In genomic region chr4:101470543-101470942, GRCm38 (mm10) we compare ENCODE assay signal across 13 mouse cellular contexts. TPM values are rescaled to one million over a fixed set of nuclear protein-coding genes. Genes with fewer than 3 reads are reported as not detected.
DNase-seq lines count a peak whose midpoint lies in the region; TF ChIP-seq lines count a peak whose summit lies in the region.
"Had no signal": no experiment of that assay in that cellular context is flagged by ENCODE, and none has a peak within 500 bp of the region (broad histone marks: within the 10 kb centered on the region; RNA-seq: fewer than 3 reads in every experiment).

No protein-coding gene starts in this region.

- TF ChIP-seq RAD21 in MEL (IDR thresholded peaks at IDR 0.05; ENCODE audit: low read depth, low read length): peak; percentile 78

- H3K27ac ChIP-seq in MEL (ENCODE audit: control insufficient read depth, low read depth, low read length): no peak overlapping the region
- H3K27ac ChIP-seq: embryonic facial prominence, embryonic 13.5 days; hindbrain, embryonic 13.5 days; liver, embryonic 15.5 days had no signal

- H3K4me1 ChIP-seq in MEL (ENCODE audit: control insufficient read depth in 1 of 2, insufficient read depth in 2 of 2, low read length in 2 of 2): no peaks in the 10 kb centered on the region
- H3K4me1 ChIP-seq: embryonic facial prominence, embryonic 13.5 days; hindbrain, embryonic 13.5 days; liver, embryonic 15.5 days had no signal

- H3K9me3 ChIP-seq in MEL (replicated peaks; ENCODE audit: insufficient read depth, low read length): no peaks in the 10 kb centered on the region
- H3K9me3 ChIP-seq: embryonic facial prominence, embryonic 13.5 days; hindbrain, embryonic 13.5 days; liver, embryonic 15.5 days had no signal

- no peak for TF ChIP-seq POLR2A in MEL (IDR thresholded peaks at IDR 0.05; ENCODE audit: control insufficient read depth in 1 of 2, insufficient read depth in 1 of 2, low read depth in 1 of 2, low read length in 2 of 2, poor library complexity in 1 of 2)

- H3K79me2 ChIP-seq in MEL (ENCODE audit: control insufficient read depth, insufficient read depth, low read length, poor library complexity): no peaks in the 10 kb centered on the region

- no peak overlapping the region for H3K9ac ChIP-seq in MEL (ENCODE audit: control insufficient read depth, low read depth, low read length, poor library complexity, severe bottlenecking)
- H3K9ac ChIP-seq: embryonic facial prominence, embryonic 13.5 days; hindbrain, embryonic 13.5 days; liver, embryonic 15.5 days had no signal

- no peaks in the 10 kb centered on the region for H3K27me3 ChIP-seq in MEL (ENCODE audit: control insufficient read depth in 1 of 2, insufficient read depth in 2 of 2, low read length in 2 of 2)
- H3K27me3 ChIP-seq: embryonic facial prominence, embryonic 13.5 days; hindbrain, embryonic 13.5 days; liver, embryonic 15.5 days had no signal

- peak; percentile 38 to 76 (median 51) for TF ChIP-seq CTCF in MEL (IDR thresholded peaks at IDR 0.05 in 2 of 3, conservative IDR thresholded peaks at IDR 0.05 in 1 of 3; ENCODE audit: control insufficient read depth in 1 of 3, insufficient read depth in 1 of 3, low read depth in 2 of 3, low read length in 3 of 3, poor library complexity in 1 of 3, severe bottlenecking in 1 of 3)

- H3K36me3 ChIP-seq in MEL (ENCODE audit: control insufficient read depth in 1 of 2, insufficient read depth in 2 of 2, low read length in 2 of 2): no peaks in the 10 kb centered on the region
- H3K36me3 ChIP-seq: embryonic facial prominence, embryonic 13.5 days; hindbrain, embryonic 13.5 days; liver, embryonic 15.5 days had no signal

- DNase-seq in adrenal gland, postnatal 10 days: peak; percentile 9
- DNase-seq in adrenal gland, adult 2 months: no peak
- DNase-seq in layer of hippocampus, adult 9-10 months (ENCODE audit: low spot score): peak; percentile 18
- DNase-seq in layer of hippocampus, postnatal 14 days (ENCODE audit: low spot score in 2 of 2): no peak
- peak; percentile 60 for DNase-seq in MEL (ENCODE audit: low read depth, low spot score)
- peak; percentile 38 for DNase-seq in induced T-regulatory cell, adult 2 months (ENCODE audit: low read depth)
- DNase-seq in spleen, adult 18-20 months: no peak
- no peak for DNase-seq in cerebellum, adult 11 months
- DNase-seq: adrenal gland, postnatal 25 days; B cell, adult 2 months had no signal

- H3K4me3 ChIP-seq in MEL (ENCODE audit: control insufficient read depth in 1 of 2, insufficient read depth in 1 of 2, low read depth in 2 of 2, low read length in 2 of 2): no peak overlapping the region
- H3K4me3 ChIP-seq: embryonic facial prominence, embryonic 13.5 days; hindbrain, embryonic 13.5 days; liver, embryonic 15.5 days had no signal

- TF ChIP-seq EP300 in MEL (IDR thresholded peaks at IDR 0.05; ENCODE audit: low read depth in 1 of 2, low read length in 2 of 2): no peak

TF ChIP-seq in MEL, 35 proteins besides CTCF, POLR2A, EP300 and RAD21:
- TF ChIP-seq SMC3 (IDR thresholded peaks at IDR 0.05; ENCODE audit: low read depth, low read length): peak; percentile 87
- TF ChIP-seq UBTF (IDR thresholded peaks at IDR 0.05; ENCODE audit: borderline replicate concordance, insufficient read depth, low read depth, low read length): no peak
- TF ChIP-seq ZC3H11A (IDR thresholded peaks at IDR 0.05; ENCODE audit: low read depth, low read length): peak; percentile 64
- TF ChIP-seq USF2 (IDR thresholded peaks at IDR 0.05; ENCODE audit: borderline replicate concordance in 1 of 2, insufficient read depth in 1 of 2, low read depth in 1 of 2, low read length in 2 of 2): no peak

RNA-seq across cellular contexts. Expression of gene Dnajc6, which starts 25.9 kb away (rescaled TPM):
- 1 to 10 TPM; 7.3 to 9.1 TPM for total RNA-seq in adrenal gland, postnatal 10 days (2021)
- total RNA-seq in adrenal gland, adult 2 months (2021): 1 to 10 TPM; 3.3 to 6.1 TPM
- polyA plus RNA-seq in adrenal gland, adult 2 months (2012; rRNA removed): 0.91 and 1.3 TPM in 2 replicates
- total RNA-seq in layer of hippocampus, postnatal 14 days (2021): 100 to 1,000 TPM; 318 to 332 TPM
- 20.2 and 26.4 TPM in 2 replicates for total RNA-seq in MEL (2012; rRNA removed)
- polyA plus RNA-seq in MEL (2012; ENCODE audit: insufficient read depth in 1 of 2, insufficient read length in 2 of 2, low read depth in 1 of 2, low replicate concordance in 2 of 2, missing spikeins in 1 of 2): 10 to 100 TPM in 1 of 2 experiments, not detected in 1; 15.0 TPM

RNA-seq across cellular contexts. Expression of gene Ak4, which starts 51.5 kb away (rescaled TPM):
- total RNA-seq in adrenal gland, postnatal 10 days (2021): 10 to 100 TPM; 10.2 to 26.9 TPM
- total RNA-seq in adrenal gland, adult 2 months (2021): 1 to 10 TPM; 5.0 to 5.9 TPM
- polyA plus RNA-seq in adrenal gland, adult 2 months (2012; rRNA removed): 3.9 and 6.2 TPM in 2 replicates
- 10 to 100 TPM; 50.0 to 61.6 TPM for total RNA-seq in layer of hippocampus, postnatal 14 days (2021)
- total RNA-seq in MEL (2012; rRNA removed): 18.3 and 21.2 TPM in 2 replicates
- 10 to 100 TPM in 1 of 2 experiments, not detected in 1; 25.4 TPM for polyA plus RNA-seq in MEL (2012; ENCODE audit: insufficient read depth in 1 of 2, insufficient read length in 2 of 2, low read depth in 1 of 2, low replicate concordance in 2 of 2, missing spikeins in 1 of 2)

Comparison
In these comparisons a context has a peak if more than half of its experiments do, and no peak if none do; other contexts are left out.
1. DNase-seq: peak in adrenal gland, postnatal 10 days (single experiment), layer of hippocampus, adult 9-10 months (single experiment), MEL (single experiment) and induced T-regulatory cell, adult 2 months (single experiment); none in adrenal gland, adult 2 months (single experiment), layer of hippocampus, postnatal 14 days (0 of 2), spleen, adult 18-20 months (0 of 2) and cerebellum, adult 11 months (single experiment).
2. RNA of gene Dnajc6, which starts 25.9 kb away (total RNA-seq): 318 to 332 TPM in layer of hippocampus, postnatal 14 days; 20.2 to 26.4 TPM in MEL, 7.3 to 9.1 TPM in adrenal gland, postnatal 10 days and 3.3 to 6.1 TPM in adrenal gland, adult 2 months; every median in the first group is over 10 times any median in the second.